Mouse (Mus musculus) G1E (cell line): ENCODE measurements around the gene Foxk1.

Source experiments
- CTCF ChIP-seq: IDR thresholded peaks from 2 replicates; pipeline ENCODE4 v1.5.1; 2012; ENCODE audit warnings: low read depth, low read length, inconsistent platforms, mixed read lengths
- GATA1 ChIP-seq: IDR thresholded peaks from 2 replicates; pipeline ENCODE4 v1.6.1; 2012; ENCODE audit warnings: borderline replicate concordance, low read length, inconsistent platforms, mixed read lengths
- GATA2 ChIP-seq: IDR thresholded peaks from 2 replicates; pipeline ENCODE4 v1.6.1; 2012; ENCODE audit warnings: low read depth, low read length, inconsistent platforms, borderline replicate concordance
- POLR2AphosphoS5 ChIP-seq: IDR thresholded peaks from 2 replicates; pipeline ENCODE4 v1.6.1; 2012; ENCODE audit warnings: low read depth, low read length, inconsistent platforms; ENCODE audit not compliant: insufficient replicate concordance
- TAL1 ChIP-seq: conservative IDR thresholded peaks from 2 replicates; pipeline ENCODE4 v1.6.1; 2012; ENCODE audit warnings: low read depth, low read length, inconsistent platforms, mixed read lengths

- no peak for TF ChIP-seq CTCF
- no peak for TF ChIP-seq POLR2AphosphoS5
- no peak for TF ChIP-seq TAL1
- TF ChIP-seq GATA1, result no peak
- TF ChIP-seq GATA2, result no peak
Observed at GRCm38 (mm10) chr5:142427876-142428275, 26.6 kb downstream of the Foxk1 start.
